Mouse (Mus musculus): ENCODE data around the gene Nr2e1.

DNA sequence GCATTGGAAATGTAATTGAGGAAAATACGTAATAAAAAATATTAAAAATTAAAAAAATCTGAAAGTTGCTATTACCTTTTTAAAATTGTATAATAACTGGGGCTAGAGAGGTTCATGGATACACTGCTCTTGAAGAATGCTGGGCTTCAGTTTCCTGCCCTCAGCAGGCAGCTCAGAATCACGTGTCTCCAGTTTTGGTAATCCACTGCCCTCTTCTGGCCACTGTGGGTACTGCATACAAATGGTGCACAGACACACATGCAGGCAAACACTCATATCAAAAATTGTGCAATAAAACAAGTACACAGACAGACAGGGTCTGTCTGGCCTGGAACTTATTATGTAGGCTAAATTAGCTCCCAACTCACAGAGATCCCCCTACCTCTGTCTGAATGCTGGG, 21.4 kb upstream of the Nr2e1 start:
- TF ChIP-seq CTCF (IDR thresholded peaks at IDR 0.05; ENCODE audit: low read depth) (peak; percentile 84), EP300 (IDR thresholded peaks at IDR 0.05; ENCODE audit: low read depth) (no peak)

Measured in liver, embryonic 14.5 days (tissue).